Mouse (Mus musculus): ENCODE data around the gene Ckap4.

- TF ChIP-seq ZC3H11A (IDR thresholded peaks at IDR 0.05; ENCODE audit: borderline replicate concordance, low read depth, low read length), result no peak
- no peak for TF ChIP-seq CHD2 (IDR thresholded peaks at IDR 0.05; ENCODE audit: low read depth, low read length)
- no peak for TF ChIP-seq MAFK (IDR thresholded peaks at IDR 0.05; ENCODE audit: insufficient read depth, low read depth, low read length)
- no peak for TF ChIP-seq HCFC1 (IDR thresholded peaks at IDR 0.05; ENCODE audit: borderline replicate concordance, insufficient read depth, low read length)
Observed at GRCm38 (mm10) chr10:84516414-84516927, 17.4 kb downstream of the Ckap4 start.

Measured in ES-E14 (cell line).